Mouse (Mus musculus): ENCODE data around the gene Gm3448.

DNA sequence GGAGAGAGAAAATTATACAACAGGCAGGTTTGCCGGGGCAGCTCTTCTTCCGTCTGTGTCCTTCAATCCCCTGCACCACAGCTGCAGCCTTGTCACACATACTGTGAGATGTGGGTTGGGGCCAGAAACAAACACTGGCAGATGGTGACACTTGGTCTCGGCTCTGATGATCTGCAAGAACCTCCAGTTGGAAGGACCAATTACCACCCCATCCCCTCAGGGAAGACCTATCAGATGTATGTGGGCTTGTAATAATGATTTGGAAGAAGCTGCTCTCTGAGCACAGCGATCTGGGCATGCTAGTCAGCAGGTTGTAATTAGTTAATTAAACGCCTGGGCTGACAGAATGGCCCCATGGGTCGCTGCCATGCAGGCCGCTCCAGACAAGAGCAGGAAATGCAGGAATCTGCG is 47.3 kb upstream of the Gm3448 start:
- TF ChIP-seq CTCF (IDR thresholded peaks at IDR 0.05; ENCODE audit: control insufficient read depth, insufficient read depth, low read length) (no peak), POLR2A (IDR thresholded peaks at IDR 0.05; ENCODE audit: borderline replicate concordance, control insufficient read depth, low read depth, low read length) (no peak)
